Mouse (Mus musculus) G1E (cell line): ENCODE data around the gene Itih4.

Experiments
- CTCF ChIP-seq: IDR thresholded peaks from 2 replicates; pipeline ENCODE4 v1.5.1; 2012; ENCODE audit warnings: low read depth, low read length, inconsistent platforms, mixed read lengths
- GATA1 ChIP-seq: IDR thresholded peaks from 2 replicates; pipeline ENCODE4 v1.6.1; 2012; ENCODE audit warnings: borderline replicate concordance, low read length, inconsistent platforms, mixed read lengths
- GATA2 ChIP-seq: IDR thresholded peaks from 2 replicates; pipeline ENCODE4 v1.6.1; 2012; ENCODE audit warnings: low read depth, low read length, inconsistent platforms, borderline replicate concordance
- POLR2AphosphoS5 ChIP-seq: IDR thresholded peaks from 2 replicates; pipeline ENCODE4 v1.6.1; 2012; ENCODE audit warnings: low read depth, low read length, inconsistent platforms; ENCODE audit not compliant: insufficient replicate concordance
- TAL1 ChIP-seq: conservative IDR thresholded peaks from 2 replicates; pipeline ENCODE4 v1.6.1; 2012; ENCODE audit warnings: low read depth, low read length, inconsistent platforms, mixed read lengths

GRCm38 (mm10) chr14:30867042-30867441 is 19.2 kb upstream of the Itih4 start:
- TF ChIP-seq GATA2 (no peak), CTCF (peak; percentile 88), GATA1 (no peak), TAL1 (no peak), POLR2AphosphoS5 (no peak)
